Mouse (Mus musculus): ENCODE results near the gene Glul. TPM values are rescaled to one million over a fixed set of nuclear protein-coding genes. Genes with fewer than 3 reads are reported as not detected.
A peak's percentile ranks its signal among the peaks of the same experiment; 100 is the strongest.

Gene Glul
- polyA plus RNA-seq, 1 experiment from 2014 or later = 330 TPM

DNA sequence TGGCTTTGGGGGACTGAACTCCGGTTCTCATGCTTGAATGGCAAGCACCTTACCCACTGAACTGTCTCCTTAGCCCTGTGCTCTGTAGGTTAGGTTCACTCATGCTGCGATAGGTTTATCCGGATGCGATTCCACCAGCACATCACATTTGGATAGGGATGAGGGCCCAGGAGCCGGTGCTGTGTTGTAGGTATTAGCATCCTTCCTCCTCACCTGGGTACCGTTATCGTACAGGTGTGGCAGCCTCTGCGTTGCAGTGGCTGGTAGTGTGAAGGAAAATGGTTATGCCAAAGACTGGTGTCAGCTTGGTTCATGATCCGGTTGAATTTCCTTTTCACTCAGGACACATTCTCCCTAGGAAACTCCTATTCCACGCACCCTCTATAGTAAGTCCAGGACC lies 9.6 kb upstream of the Glul start:
- Histone ChIP-seq H3K4me3 (ENCODE audit: low read depth, low read length) (no peak overlapping the region), H3K27me3 (ENCODE audit: control insufficient read depth, insufficient read depth, low read length) (no peaks in the 10 kb centered on the region), H3K9me3 (ENCODE audit: control insufficient read depth, low read length) (no peaks in the 10 kb centered on the region), H3K27ac (replicated peaks) (no peak overlapping the region), H3K4me1 (replicated peaks; ENCODE audit: control insufficient read depth, insufficient read depth) (no peaks in the 10 kb centered on the region), H3K4me2 (replicated peaks; ENCODE audit: low read depth) (no peak overlapping the region), H3K9ac (ENCODE audit: low read length) (no peak overlapping the region), H3K36me3 (ENCODE audit: control insufficient read depth, insufficient read depth, low read length) (no peaks in the 10 kb centered on the region)
- 96% methylated on average over 10 of the region's 10 CpGs for WGBS
- DNase-seq (ENCODE audit: low spot score) = no peak
- ATAC-seq (ENCODE audit: low FRiP score, low TSS enrichment) = no peak
- no peak for TF ChIP-seq EP300 (optimal IDR thresholded peaks at IDR 0.05)
- TF ChIP-seq CTCF (IDR thresholded peaks at IDR 0.05; ENCODE audit: low read depth) = no peak

DNA sequence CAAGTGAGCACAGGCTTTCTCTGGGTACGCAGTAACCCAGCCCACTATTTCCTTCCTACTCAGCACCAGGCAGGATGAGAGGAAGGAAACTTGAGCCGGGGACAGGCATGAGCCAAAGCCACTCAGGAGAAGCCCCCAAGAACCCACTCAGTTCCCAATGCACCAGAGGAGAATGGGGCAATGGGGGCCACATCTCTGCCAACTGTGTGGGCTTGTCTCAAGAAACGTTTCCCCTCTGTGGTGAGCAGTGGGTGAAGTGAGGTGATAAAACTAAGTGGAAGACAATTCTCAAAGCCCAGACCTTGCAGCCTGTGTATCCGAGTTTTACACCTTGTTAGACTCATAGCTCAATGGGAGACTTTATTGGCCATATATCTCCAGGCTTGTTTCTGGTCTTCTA lies 8.3 kb upstream of the Glul start, which contains the start of gene Teddm1a:
Gene Teddm1a, plus strand, starts transcription at position 301 of the 400 bp plus-strand sequence.
- DNase-seq (ENCODE audit: low spot score) = no peak
- ATAC-seq (ENCODE audit: low FRiP score, low TSS enrichment) = no peak

DNA sequence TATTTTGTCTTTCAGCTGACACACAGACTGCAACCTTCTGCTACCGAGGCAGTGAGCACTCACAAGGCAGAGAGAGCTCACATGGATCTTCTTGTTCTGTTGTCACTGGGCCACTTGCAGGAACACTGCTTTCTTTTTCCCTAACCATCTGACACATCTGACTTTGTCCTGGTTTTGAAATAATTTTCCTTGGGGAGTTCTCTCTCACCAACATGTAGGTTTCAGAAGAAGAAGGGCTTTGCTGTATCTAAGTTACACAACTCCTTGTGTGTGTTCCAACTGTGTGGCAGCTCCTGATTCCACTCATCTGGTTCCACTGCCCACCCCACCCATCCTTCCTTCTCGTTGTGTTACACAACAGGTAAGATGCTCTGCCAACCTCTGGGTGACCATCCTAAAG lies 6.0 kb upstream of the Glul start:
- TF ChIP-seq EP300 (optimal IDR thresholded peaks at IDR 0.05) = no peak
- Histone ChIP-seq H3K4me3 (ENCODE audit: low read depth, low read length) (no peak overlapping the region), H3K27ac (replicated peaks) (no peak overlapping the region), H3K9ac (ENCODE audit: low read length) (no peak overlapping the region), H3K36me3 (ENCODE audit: control insufficient read depth, insufficient read depth, low read length) (no peaks in the 10 kb centered on the region), H3K4me1 (replicated peaks; ENCODE audit: control insufficient read depth, insufficient read depth) (no peaks in the 10 kb centered on the region), H3K9me3 (ENCODE audit: control insufficient read depth, low read length) (no peaks in the 10 kb centered on the region), H3K4me2 (replicated peaks; ENCODE audit: low read depth) (no peak overlapping the region), H3K27me3 (ENCODE audit: control insufficient read depth, insufficient read depth, low read length) (no peaks in the 10 kb centered on the region)
- ATAC-seq (ENCODE audit: low FRiP score, low TSS enrichment) = no peak
- 48% methylated on average over 2 of the region's 2 CpGs for WGBS
- no peak for DNase-seq (ENCODE audit: low spot score)

More for the DNA sequence above, 8.3 kb upstream of the Glul start, which contains the start of gene Teddm1a:
- Histone ChIP-seq H3K36me3 (ENCODE audit: control insufficient read depth, insufficient read depth, low read length) (no peaks in the 10 kb centered on the region), H3K27me3 (ENCODE audit: control insufficient read depth, insufficient read depth, low read length) (no peaks in the 10 kb centered on the region), H3K9ac (ENCODE audit: low read length) (no peak within 1 kb of the TSS), H3K9me3 (ENCODE audit: control insufficient read depth, low read length) (no peaks in the 10 kb centered on the region), H3K4me3 (ENCODE audit: low read depth, low read length) (no peak within 1 kb of the TSS), H3K27ac (replicated peaks) (no peak within 1 kb of the TSS), H3K4me2 (replicated peaks; ENCODE audit: low read depth) (no peak within 1 kb of the TSS), H3K4me1 (replicated peaks; ENCODE audit: control insufficient read depth, insufficient read depth) (no peaks in the 10 kb centered on the region)
- TF ChIP-seq CTCF (IDR thresholded peaks at IDR 0.05; ENCODE audit: low read depth) (no peak), EP300 (optimal IDR thresholded peaks at IDR 0.05) (no peak)
- WGBS = 58% methylated on average over 4 of the region's 4 CpGs

DNA sequence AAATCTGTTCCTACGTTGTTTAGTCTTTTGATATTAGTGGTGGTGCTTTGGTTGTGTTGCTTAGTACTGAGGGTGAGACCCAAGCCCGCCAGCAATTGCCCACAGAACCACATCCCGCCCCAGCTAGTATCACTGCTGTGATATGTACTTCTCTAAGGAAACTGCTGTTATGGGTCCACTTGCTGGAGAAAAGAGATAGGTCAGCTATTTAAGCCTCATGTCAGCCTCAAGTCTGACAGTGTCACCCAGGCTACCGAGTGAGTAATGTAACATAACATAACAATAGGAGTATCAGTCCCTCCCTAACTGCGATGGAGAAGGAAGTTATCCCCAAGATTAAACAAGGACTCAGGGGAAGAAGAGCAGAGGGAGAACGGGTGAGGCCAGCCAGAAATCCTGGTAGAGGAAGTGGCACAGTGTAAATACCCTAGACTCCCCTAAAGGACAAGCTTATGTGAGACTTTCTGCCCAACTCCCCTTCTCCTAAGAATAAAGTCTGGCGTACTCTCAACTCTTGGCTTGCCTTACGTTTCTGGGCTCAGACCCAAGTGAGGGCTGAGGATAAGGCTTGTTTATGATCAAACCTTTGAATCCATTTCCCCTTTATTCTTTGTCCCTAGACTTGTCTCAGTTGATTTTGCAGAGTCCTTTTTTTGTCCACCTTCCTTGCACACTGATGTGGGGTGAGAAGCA lies 5.4 kb upstream of the Glul start:
- H3K27ac ChIP-seq (replicated peaks) = peak overlapping the region; percentile 45; the same call in 1 of the 2 replicates
- no peak for DNase-seq (ENCODE audit: low spot score)
- 38% methylated on average over 8 of the region's 8 CpGs for WGBS

DNA sequence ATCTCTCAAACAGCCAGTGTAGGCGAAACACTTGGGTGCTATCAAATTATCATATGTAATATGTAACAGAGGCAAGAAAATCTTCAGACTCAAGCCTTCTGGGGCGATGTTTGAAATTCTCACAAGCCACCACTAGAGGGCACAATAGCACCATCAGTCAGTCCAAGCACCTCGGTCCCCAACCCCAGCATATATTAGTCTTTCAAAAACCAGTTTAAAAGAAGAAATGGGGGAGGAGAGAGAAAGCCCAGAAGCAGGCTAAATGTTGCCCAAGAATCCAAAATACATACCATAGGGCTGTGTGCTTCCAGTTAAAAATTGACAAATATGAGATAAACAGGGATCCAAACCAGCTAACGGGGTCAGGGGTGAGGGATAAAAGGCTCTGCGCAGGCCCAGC lies 4.8 kb upstream of the Glul start:
- ATAC-seq (ENCODE audit: low FRiP score, low TSS enrichment) = no peak
- H3K9me3 ChIP-seq (ENCODE audit: control insufficient read depth, low read length) = no peaks in the 10 kb centered on the region
- no peak overlapping the region for H3K4me2 ChIP-seq (replicated peaks; ENCODE audit: low read depth)
- no peaks in the 10 kb centered on the region for H3K27me3 ChIP-seq (ENCODE audit: control insufficient read depth, insufficient read depth, low read length)
- H3K4me1 ChIP-seq (replicated peaks; ENCODE audit: control insufficient read depth, insufficient read depth) = peaks cover 3% of the 10 kb centered on the region; the same call in 1 of the 2 replicates
- no peak overlapping the region for H3K27ac ChIP-seq (replicated peaks)
- DNase-seq (ENCODE audit: low spot score) = peak; percentile 77
- WGBS = 31% methylated on average over 5 of the region's 5 CpGs
- no peaks in the 10 kb centered on the region for H3K36me3 ChIP-seq (ENCODE audit: control insufficient read depth, insufficient read depth, low read length)
- no peak overlapping the region for H3K9ac ChIP-seq (ENCODE audit: low read length)
- TF ChIP-seq CTCF (IDR thresholded peaks at IDR 0.05; ENCODE audit: low read depth) = peak; percentile 94
- no peak for TF ChIP-seq EP300 (optimal IDR thresholded peaks at IDR 0.05)
- no peak overlapping the region for H3K4me3 ChIP-seq (ENCODE audit: low read depth, low read length)

More for the DNA sequence above, 5.4 kb upstream of the Glul start:
- Histone ChIP-seq H3K4me3 (ENCODE audit: low read depth, low read length) (no peak overlapping the region), H3K9ac (ENCODE audit: low read length) (no peak overlapping the region), H3K4me1 (replicated peaks; ENCODE audit: control insufficient read depth, insufficient read depth) (peaks cover 3% of the 10 kb centered on the region; the same call in 1 of the 2 replicates), H3K36me3 (ENCODE audit: control insufficient read depth, insufficient read depth, low read length) (no peaks in the 10 kb centered on the region), H3K4me2 (replicated peaks; ENCODE audit: low read depth) (no peak overlapping the region), H3K27me3 (ENCODE audit: control insufficient read depth, insufficient read depth, low read length) (no peaks in the 10 kb centered on the region), H3K9me3 (ENCODE audit: control insufficient read depth, low read length) (no peaks in the 10 kb centered on the region)
- no peak for ATAC-seq (ENCODE audit: low FRiP score, low TSS enrichment)
- TF ChIP-seq CTCF (IDR thresholded peaks at IDR 0.05; ENCODE audit: low read depth) = no peak
- TF ChIP-seq EP300 (optimal IDR thresholded peaks at IDR 0.05) = no peak

DNA sequence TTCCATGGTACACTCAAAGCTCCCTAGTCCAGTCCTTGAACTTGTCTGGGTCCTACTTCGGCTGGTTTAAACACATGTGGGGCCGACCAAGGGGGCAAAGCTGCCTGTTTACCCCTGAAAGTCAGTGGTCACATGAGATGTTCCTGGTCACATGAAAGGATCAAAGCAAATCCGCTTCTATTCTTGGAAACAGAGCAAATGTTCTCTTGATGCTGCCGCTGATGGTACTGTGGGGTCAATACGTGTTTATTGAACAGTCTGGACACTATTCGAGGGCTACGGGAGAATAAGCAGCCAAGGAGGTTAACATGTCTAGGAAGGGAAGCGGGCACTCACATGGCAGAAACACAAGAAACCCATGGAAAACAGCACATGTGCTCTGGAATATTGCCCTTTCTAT lies 2.5 kb upstream of the Glul start:
- H3K27ac ChIP-seq (replicated peaks) = no peak overlapping the region
- H3K36me3 ChIP-seq (ENCODE audit: control insufficient read depth, insufficient read depth, low read length) = no peaks in the 10 kb centered on the region
- WGBS = 79% methylated on average over 8 of the region's 8 CpGs
- no peak overlapping the region for H3K4me2 ChIP-seq (replicated peaks; ENCODE audit: low read depth)
- no peak overlapping the region for H3K9ac ChIP-seq (ENCODE audit: low read length)
- no peaks in the 10 kb centered on the region for H3K27me3 ChIP-seq (ENCODE audit: control insufficient read depth, insufficient read depth, low read length)
- no peak for TF ChIP-seq EP300 (optimal IDR thresholded peaks at IDR 0.05)
- TF ChIP-seq CTCF (IDR thresholded peaks at IDR 0.05; ENCODE audit: low read depth) = no peak
- H3K4me1 ChIP-seq (replicated peaks; ENCODE audit: control insufficient read depth, insufficient read depth) = peaks cover 3% of the 10 kb centered on the region
- no peak overlapping the region for H3K4me3 ChIP-seq (ENCODE audit: low read depth, low read length)
- ATAC-seq (ENCODE audit: low FRiP score, low TSS enrichment) = no peak
- H3K9me3 ChIP-seq (ENCODE audit: control insufficient read depth, low read length) = no peaks in the 10 kb centered on the region
- no peak for DNase-seq (ENCODE audit: low spot score)

Data from stomach, postnatal 0 days (tissue).